Mouse (Mus musculus): Measurements from ENCODE around the gene Cap1.

Gene Cap1

DNA sequence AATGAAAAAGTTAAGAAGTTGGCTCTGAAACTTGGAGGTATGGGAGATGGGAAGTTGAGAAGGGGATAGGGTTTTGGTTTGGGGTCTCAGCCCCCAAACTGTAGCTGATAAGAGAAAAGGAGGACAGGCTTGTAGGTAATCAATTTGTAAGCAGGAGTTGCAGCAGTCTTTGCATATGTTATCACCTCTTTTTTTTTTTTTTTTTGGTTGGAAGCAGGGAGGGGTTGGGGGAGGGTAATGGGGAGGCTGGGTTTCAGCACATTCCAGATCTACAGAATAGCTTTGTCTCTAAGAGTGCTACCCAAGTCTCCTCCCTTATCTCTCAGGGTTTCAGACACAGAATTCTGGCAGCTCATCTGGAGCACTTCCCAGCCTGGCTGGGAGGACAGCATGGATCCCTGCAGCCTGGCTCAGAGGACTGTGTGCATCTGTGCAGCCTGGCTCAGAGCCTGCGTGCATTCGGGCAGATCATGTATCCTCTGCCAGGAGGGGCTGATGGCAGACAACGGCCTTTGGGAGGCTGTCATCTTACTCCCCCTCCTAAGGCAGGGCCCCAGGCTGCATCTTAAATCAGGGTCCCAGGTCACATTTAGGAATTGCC lies 5.1 kb upstream of the Cap1 start:
- in situ Hi-C loops (cut with MboI; ENCODE audit: low sequenced_read_pairs), result no loop called here

DNA sequence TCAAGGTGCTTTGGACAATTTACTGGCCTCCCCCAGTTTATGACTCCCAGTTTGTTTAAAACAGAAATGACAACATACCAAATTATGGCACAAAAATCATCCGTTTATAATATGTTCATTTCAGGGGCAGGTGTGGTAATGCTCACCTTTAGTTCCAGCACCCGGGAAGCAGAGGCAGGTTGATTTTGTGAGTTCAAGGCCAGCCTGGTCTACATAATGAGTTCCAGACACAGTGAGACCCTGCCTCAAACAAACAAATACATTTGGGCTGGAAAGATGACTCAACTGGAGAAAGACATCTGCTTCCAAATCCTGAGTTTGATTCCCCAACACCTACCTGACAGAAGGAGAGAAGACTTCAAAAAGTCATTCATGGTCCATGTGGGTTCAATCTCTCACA lies 1.5 kb upstream of the Cap1 start:
- in situ Hi-C loops (cut with MboI; ENCODE audit: low sequenced_read_pairs), result no loop called here

DNA sequence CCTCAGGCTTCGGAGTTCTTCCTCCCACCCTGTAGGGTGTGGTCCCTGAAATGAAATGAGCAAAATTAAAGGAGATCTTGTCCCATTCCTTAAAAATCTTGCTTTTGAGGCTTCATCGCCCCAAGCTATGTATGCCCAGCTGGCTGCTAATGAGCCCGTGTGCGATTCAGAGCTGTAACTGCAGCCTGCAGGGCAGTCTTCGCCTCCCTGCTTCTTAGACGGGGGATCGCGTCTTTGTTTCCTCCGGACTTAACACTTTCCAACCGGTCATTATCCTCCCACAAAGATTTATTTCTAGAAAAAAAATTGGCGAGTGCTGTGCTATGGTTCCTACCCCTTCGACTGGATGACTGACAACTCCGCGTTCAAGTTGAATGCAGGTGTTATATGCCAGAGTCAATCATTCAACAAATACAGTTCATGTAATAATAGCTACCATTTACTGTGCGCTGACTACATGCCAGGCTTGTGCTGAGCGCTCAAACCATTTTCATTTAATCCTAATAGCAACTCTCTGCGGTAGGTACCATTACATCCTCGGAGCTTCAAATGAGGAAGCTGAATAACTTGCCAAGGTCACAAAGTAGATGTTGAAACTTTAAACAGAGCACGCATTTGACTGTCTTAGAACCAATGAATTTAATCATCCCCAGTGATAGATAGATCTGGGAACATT lies 861 bp upstream of the Cap1 start:
- in situ Hi-C loops (cut with MboI; ENCODE audit: low sequenced_read_pairs), result no loop called here

DNA sequence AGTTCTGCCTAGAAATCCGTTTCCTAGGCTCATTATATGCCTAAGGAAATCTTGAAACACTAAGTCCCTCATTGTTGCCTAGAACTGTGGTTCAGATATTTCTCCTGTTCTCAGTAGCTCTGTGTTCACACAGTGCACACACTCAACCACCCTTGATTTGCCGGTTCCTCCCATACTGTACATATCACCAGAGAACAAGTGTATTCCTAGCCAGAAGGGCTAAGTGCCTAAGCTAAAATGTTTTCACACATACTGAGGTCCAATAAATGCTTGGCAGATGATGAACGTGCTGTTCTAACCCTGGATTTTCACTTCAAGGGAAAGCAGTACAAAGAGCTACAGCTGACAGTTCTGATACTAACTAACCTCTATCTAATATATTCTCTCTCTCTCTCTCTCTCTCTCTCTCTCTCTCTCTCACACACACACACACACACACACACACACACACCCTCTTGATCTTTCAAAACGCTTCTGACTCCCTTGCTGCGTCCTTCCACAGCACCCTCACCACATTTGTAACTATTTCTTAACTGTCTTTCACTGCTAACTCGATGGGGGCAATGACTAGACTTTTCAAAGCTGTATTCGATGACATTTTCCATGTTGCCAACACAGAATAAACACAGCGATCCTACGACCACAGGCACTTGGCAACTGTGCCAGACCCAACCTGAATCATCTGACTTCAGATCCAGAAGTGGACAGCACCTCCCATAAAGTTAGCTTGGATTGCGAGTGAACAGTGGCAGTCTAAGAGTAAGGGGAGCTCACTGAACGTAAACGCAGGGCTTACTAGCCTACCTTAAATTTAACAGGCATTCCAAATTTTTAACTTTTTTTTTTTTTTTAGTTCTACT lies 1.1 kb downstream of the Cap1 start:
- in situ Hi-C loops (cut with MboI; ENCODE audit: low sequenced_read_pairs), result no loop called here

DNA sequence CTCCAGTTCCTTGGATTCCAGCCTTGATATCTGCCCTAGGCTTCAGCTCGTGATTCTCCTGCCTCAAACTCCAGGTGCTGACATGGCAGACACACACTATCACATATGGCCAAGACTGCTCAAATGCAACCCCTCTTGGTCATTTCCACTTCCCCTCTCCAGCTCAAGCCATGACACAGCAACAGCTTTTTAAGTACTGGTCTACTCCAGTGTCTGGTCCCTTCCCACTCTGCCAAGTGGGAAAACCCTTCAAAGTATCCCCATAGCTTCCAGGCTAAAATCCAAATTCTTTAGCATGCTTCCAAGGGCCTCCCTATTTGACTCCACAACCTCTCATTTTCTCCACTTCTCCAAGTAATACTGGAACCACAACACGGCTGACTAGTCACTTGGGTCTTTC lies 1.8 kb downstream of the Cap1 start:
- in situ Hi-C loops (cut with MboI; ENCODE audit: low sequenced_read_pairs), result no loop called here

DNA sequence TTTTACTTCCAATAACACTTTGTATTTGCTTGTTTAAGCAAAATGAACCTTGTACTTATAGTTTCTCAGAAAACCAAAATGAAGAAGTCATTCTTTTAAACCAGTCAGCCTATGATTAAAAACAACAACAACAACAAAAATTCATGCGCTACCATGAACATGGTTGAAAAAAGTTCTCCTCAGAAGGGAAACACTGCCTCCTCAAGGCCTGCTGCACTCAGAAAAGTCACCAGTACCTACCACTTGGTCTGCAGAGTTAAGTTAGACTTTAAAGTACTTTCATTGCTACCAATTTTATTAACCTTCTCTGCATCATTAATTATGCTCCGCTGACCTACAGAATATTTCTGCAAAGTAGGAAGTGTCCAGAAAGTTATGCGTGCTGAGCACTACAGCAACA lies 2.6 kb downstream of the Cap1 start:
- in situ Hi-C loops (cut with MboI; ENCODE audit: low sequenced_read_pairs), result no loop called here

DNA sequence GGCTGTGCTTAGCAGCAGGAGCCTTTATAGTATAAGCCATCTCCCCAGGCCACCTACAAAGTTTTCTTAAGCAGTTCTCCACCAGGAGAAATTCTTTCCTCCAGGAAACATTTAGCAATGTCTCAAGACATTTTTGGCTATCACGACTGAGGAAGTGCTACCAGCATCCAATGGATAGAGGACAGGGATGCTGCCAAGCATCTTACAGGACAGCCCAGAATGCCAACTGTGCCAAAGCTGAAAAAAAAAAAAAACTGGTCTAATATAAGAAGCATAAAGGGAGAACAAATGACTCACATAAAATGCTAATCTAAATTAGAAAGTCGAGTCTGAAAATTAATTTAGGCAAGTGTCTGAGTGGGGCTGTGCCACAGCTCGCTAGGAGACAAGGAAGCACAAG lies 3.3 kb downstream of the Cap1 start:
- in situ Hi-C loops (cut with MboI; ENCODE audit: low sequenced_read_pairs), result no loop called here

DNA sequence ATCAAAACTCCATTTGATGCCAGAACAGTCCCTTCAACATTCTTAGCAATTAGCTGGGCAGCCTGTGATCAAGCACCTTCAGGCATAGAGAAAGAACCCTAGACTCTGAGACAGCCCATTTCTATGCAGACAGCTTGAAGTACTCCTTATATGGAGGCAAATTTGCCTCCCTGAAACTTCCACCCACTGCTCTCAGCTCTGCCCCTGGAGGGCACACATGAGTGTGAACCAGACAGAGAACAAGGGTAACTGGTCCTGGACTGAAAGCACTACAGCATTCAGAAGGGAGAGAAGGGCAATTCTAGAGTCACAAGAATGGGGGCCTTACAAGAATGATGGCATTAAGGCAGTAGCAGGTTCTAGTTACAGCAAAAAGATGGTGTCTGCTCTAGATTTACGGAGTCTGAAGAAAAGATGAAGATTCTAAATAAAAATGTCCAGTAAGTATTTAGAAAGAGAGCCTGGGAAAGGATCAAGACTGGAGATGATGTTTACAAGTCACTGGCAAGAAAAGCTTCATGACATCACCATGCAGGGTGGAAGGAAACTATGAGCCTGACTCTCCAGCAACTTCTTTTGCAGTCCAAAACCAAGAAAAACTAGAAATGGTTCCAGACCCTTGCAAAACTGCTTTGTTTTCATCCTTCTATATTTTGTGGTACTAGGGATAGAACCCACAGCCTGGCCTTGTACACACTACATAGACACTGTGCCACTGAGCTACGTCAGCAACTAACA lies 7.4 kb downstream of the Cap1 start:
- in situ Hi-C loops (cut with MboI; ENCODE audit: low sequenced_read_pairs), result no loop called here

DNA sequence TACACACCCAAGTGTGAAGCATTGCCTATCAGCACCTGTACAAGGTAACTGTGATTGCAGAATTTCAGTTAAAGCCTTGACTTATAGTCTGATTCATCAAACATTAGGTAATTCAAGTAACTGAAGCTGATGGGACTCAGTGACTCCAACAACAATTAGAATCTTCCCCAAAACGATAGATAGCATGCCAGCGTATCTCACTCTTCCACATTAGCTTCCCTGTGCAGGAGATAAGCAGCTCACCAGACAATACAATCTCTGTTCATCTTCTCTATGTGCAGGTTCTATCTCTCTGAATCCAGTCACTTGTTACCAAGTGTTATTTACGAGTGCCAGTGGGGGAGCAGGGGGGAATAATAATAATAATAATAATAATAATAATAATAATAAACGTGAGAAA lies 12.3 kb downstream of the Cap1 start:
- in situ Hi-C loops (cut with MboI; ENCODE audit: low sequenced_read_pairs), result no loop called here

DNA sequence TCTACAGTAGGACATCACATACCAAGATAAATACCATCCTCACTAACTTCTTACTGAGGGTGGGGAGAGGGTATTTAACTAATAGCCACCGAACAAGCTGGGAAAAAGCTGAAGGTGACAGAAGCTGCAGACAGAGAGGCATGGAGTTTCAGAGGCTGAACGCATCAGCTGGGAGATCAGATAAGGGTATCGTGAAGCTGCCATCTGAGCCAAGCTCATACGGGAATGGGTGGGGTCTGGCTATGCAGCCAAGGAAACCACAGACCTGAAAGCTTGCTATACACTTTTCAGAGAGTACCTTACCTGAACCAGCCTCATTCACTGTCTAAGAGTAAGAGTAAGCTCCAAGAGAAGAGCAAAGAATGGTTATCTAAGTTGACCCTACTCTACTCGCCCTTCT lies 12.9 kb downstream of the Cap1 start:
- in situ Hi-C loops (cut with MboI; ENCODE audit: low sequenced_read_pairs), result no loop called here

DNA sequence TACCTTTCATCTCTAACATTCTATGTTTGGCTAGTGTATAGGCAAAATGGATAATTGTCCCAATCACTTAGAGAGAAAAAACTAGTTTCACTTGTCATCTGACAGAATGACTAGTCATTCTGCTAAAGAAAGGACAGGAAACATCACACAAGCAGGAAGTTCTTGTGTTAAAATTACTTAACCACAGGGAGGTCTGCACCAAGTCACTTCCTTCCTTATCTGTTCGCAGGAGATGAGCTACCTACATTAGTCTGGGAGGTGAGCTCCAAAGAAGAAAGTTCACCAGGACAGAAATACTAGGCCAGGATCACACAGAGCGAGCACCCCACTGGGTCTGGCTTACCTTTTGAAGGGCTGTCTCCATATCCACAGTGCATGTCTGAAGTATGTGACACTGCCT lies 13.9 kb downstream of the Cap1 start:
- in situ Hi-C loops (cut with MboI; ENCODE audit: low sequenced_read_pairs), result no loop called here

DNA sequence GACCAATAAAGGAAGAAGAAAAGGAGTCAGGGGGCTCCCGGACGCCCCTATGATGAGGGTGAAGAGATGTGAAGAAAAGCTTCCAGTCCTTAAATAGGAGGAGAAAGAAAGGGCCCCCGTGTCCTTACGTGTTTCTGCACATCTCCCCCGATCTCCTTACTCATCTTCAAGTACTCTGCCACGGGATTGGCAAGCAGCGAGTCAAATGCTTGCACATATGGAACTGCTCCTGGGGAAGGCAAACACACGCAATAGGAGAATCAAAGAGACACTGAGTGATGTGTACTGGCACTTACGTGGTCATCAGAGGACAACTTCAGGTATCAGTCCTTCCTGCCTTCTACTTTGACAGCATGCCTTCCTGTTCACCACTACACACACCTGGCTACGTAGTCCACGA lies 14.6 kb downstream of the Cap1 start:
- in situ Hi-C loops (cut with MboI; ENCODE audit: low sequenced_read_pairs), result no loop called here

DNA sequence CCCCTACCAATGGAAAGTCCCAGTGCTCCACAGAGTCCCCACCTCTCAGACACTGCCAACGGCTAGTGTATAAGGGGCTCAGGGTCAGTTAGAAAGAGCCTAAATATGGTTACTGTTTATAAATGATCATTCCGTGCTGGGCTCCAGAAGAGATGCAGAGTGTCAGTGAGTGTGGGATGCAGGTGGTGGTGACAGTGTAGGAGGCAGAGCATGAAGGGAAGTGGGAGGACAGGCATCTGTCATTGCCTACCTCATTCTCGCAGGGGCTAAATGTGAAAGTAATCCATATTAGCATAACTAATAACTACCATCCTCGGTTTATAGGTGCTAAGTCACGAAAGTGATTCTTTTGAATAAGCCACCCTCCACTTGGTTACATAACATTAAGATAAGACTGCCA lies 15.1 kb downstream of the Cap1 start:
- in situ Hi-C loops (cut with MboI; ENCODE audit: low sequenced_read_pairs), result no loop called here

DNA sequence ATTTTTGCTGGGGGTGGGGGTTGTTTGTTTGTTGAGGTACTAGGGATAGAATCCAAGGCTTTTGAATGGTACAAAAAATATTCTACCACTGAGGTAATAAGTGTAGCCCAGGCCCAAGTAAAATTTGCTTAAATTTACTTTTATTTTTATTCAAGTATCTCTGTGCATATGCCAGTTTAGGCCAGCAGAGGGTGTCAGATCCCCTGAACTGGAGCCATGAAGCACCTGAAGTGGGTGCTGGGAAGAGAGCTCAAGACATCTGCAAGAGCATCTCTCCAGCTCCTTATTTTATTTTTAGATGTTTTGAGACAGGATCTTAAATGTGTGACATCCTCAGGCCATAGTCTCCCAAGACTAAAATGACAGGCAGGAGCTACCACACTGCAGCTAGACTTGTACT lies 15.8 kb downstream of the Cap1 start:
- in situ Hi-C loops (cut with MboI; ENCODE audit: low sequenced_read_pairs), result no loop called here

DNA sequence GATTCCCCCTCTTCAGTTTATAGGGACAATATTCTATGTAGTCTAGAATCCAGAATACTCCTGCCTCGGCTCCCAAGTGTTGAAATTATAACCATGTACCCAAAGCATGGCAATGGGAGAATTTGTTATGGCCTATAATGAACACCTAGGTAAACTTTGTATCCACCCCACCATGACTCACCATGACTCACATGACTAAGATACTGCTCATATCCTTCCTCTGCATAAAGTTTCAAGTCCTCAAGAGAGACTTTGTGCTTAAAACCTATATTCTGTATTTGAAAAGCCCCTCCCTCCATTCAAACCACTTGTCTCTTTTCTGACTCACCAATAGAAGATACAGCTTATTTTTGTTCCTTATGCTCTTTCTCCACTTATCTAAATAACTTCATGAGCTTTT lies 17.8 kb downstream of the Cap1 start:
- in situ Hi-C loops (cut with MboI; ENCODE audit: low sequenced_read_pairs), result no loop called here

DNA sequence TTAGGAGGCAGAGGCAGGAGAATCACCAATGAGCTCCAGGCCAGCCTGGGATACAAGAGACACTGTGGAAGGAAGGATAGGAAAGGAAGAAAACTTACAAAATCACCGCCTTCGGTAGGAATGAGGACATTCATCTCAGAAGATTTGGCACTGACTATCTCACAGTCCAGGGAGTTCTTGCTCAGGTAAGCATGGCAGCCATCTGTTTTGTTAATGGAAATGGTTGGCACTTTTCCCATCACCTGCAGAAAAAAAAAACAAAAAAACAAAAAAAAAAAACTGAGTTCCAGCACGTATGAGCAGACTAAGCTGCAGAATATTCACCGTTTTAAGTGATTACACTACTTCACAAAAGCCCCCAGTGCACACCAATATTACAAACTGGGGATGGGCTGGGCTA lies 24.0 kb downstream of the Cap1 start:
- in situ Hi-C loops (cut with MboI; ENCODE audit: low sequenced_read_pairs), result no loop called here

DNA sequence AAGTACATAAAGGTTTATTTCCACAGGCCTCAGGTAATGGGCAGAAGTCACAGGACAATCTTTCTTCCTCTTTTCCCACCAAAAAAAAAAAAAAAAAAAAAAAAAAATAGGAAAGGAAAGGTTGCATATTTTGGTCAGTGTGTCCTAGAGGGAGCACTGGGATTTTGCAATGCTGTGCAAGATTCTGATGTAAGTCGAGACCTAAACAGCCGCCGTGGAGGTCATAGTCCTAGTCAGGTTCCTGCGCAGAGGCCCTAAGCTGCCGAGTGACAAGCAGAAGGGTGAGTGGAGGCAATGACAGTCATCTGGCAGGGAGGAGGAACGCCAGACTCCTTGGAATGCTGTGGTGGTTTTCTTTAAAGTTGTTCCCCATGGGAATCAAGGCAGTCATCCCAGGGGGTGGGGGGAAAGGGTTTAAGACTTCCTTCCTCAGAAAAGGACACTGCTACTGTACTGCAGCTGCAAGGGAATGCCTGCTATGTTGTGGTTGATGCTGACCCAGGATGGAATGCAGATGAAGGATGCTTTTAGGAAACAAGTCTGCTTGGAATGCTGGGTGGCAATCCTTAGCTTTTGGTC lies 26.7 kb downstream of the Cap1 start:
- in situ Hi-C loops (cut with MboI; ENCODE audit: low sequenced_read_pairs), result no loop called here

DNA sequence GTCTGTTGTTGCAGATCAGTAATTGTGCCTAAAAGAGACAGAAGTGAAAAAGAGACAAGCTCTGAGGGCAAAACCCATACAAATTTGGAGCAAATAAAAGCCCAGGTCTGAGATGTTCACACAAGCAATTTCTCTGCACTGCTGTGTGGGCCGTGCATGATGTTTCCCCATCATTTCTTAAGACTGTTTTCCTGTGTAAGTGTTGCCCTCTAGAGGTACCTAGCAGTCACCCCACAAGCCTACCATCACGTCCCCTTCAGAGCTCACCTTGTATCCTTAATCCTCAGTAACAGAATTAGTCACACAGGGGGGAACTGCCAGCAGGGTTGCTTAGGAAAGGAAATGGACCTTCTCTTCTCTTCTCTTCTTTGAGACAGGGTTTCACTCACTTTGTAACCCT lies 27.9 kb downstream of the Cap1 start:
- in situ Hi-C loops (cut with MboI; ENCODE audit: low sequenced_read_pairs), result no loop called here

DNA sequence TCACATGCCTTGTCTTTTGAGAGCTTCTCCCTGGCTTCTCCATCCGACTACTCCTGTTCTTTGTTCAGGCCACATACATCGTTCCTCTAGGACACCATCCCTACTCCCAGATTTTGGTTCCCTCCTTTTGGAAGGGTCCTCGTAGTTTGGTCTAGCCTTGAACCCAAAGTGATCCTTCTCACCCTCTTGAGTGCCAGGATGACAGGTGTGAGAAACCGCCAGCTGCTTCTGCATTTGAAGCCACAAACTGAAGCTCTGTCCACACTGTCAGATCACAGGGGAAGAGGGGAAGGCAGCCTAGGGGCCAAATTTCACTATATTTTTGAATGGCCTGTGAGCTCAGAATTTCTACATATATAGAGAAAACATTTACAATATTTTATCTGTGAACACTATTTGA lies 31.1 kb downstream of the Cap1 start:
- in situ Hi-C loops (cut with MboI; ENCODE audit: low sequenced_read_pairs), result no loop called here

DNA sequence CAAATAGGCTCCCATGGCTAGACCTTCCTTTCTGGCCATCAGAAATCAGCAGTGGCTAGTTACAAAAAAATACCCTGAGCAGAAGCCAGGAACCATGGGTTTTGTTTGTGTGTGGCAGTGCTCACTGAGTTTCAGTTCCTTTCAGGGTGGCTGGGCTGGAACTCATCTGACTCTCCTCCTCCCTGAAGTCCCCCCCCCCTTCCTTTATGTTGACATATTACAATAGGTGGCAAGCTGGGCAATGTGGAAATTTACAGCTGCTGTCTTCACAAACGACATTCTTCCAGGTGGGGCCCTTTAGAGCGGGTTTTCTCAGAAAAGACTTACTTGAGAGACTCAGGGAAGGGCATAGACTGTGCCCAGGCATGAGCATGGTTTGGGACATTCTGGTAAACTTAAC lies 32.2 kb downstream of the Cap1 start:
- in situ Hi-C loops (cut with MboI; ENCODE audit: low sequenced_read_pairs), result no loop called here

DNA sequence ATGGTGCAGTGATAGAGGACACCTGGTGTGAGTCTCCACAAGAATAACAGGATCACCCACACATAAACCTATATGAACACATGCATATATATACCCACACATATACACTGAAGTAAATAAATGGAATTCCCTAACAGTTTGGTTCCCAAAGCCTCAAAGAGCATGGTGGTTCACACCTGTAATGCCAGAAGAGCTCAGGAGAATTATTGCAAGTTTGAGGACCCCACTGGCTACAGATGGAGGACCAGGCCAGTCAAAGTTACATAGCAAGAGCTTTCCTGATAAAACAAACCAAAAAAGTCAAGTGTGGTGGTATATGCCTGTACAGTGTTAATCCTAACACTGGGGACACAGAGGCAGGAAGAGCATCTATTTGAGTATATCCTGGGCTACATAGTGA lies 34.3 kb downstream of the Cap1 start:
- in situ Hi-C loops (cut with MboI; ENCODE audit: low sequenced_read_pairs), result no loop called here

Data from CH12F3 (cell line).